Mouse (Mus musculus): ENCODE measurements around the gene Ctnnbip1.

DNA sequence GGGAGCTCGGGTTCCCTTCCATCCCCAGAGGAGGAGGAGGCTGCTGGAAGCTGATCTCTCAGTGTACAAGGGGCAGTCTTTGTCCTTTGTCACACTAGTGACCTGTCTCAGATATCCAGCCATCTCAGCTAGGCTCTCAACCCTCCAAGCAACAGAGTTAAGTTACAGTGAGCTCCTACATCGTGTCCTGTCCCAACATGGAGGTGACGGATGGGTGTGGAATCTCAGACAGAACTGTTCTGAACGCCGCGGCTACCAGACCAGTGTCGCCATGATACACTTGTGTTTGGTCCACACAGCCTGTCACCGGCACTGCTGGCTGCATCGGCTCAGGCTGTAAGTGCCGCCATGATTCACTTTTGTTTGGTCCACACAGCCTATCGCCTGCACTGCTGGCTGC is 41.0 kb upstream of the Ctnnbip1 start, which contains the start of gene Tmem274:
- TF ChIP-seq CTCF (IDR thresholded peaks at IDR 0.05; ENCODE audit: low read depth) (no peak), EP300 (IDR thresholded peaks at IDR 0.05; ENCODE audit: low read depth) (no peak)

All from heart, postnatal 0 days (tissue).